Mouse (Mus musculus) intestine, embryonic 16.5 days (tissue): Measurements from ENCODE around the gene Rbp7. TPM values are rescaled to one million over a fixed set of nuclear protein-coding genes. Genes with fewer than 3 reads are reported as not detected.

Experiments
- ATAC-seq: fragments of 200-750 bp; cut with Nextera tagmentation; 2 replicates; pipeline ENCODE4 v1.8.0; 2017; ENCODE audit warnings: moderate TSS enrichment, moderate library complexity
- H3K27ac ChIP-seq: fragments of 300-500 bp; sonication (generic); 2 replicates; pipeline ENCODE4 v1.5.1; 2014; ENCODE audit warnings: mild to moderate bottlenecking, low read length
- H3K27me3 ChIP-seq: fragments of 300-500 bp; sonication (generic); replicated peaks from 2 replicates; pipeline ENCODE4 v1.6.1; 2014; ENCODE audit warnings: low read length, control low read depth, mixed read lengths; ENCODE audit not compliant: control insufficient read depth, insufficient read depth
- H3K36me3 ChIP-seq: fragments of 300-500 bp; sonication (generic); 2 replicates; pipeline ENCODE4 v1.6.1; 2014; ENCODE audit warnings: low read length, control low read depth; ENCODE audit not compliant: control insufficient read depth, insufficient read depth
- H3K4me1 ChIP-seq: fragments of 300-500 bp; sonication (generic); 2 replicates; pipeline ENCODE4 v1.6.1; 2014; ENCODE audit warnings: low read length, control low read depth, mixed read lengths; ENCODE audit not compliant: control insufficient read depth, insufficient read depth
- H3K4me2 ChIP-seq: fragments of 300-500 bp; sonication (generic); 2 replicates; pipeline ENCODE4 v1.6.1; 2014; ENCODE audit warnings: low read depth, low read length, control low read depth
- H3K4me3 ChIP-seq: fragments of 300-500 bp; sonication (generic); 2 replicates; pipeline ENCODE4 v1.5.1; 2014; ENCODE audit warnings: mild to moderate bottlenecking, low read length
- H3K9ac ChIP-seq: fragments of 300-500 bp; sonication (generic); 2 replicates; pipeline ENCODE4 v1.6.1; 2014; ENCODE audit warnings: low read depth, low read length
- H3K9me3 ChIP-seq: fragments of 300-500 bp; sonication (generic); 2 replicates; pipeline ENCODE4 v1.6.1; 2016; ENCODE audit warnings: low read length, control low read depth; ENCODE audit not compliant: control insufficient read depth
- WGBS: fragments of 180-500 bp; shearing (Covaris S2); extraction: QIAGEN DNeasy Blood & Tissue Kit; methylation state at CpG from one replicate; pipeline ENCODE4 v1.1.7; 2014; 5-methylcytosine and 5-hydroxymethylcytosine counted together
- polyA plus RNA-seq: library from polyadenylated mRNA; unstranded; fragments of >200 nt; fragmentation: Nextera tagmentation; extraction: Ambion mirVana; gene quantifications from 2 replicates; pipeline ENCODE4 v1.2.1, GENCODE M21; 2015

Rbp7 gene
- polyA plus RNA-seq, result 1.9 and 2.2 TPM in 2 replicates

GRCm38 (mm10) chr4:149454879-149455278 is at the start of gene Rbp7:
Gene Rbp7 (minus strand): TSS chr4:149454978.
- H3K27ac ChIP-seq, result no peak within 1 kb of the TSS
- no peak within 1 kb of the TSS for H3K4me2 ChIP-seq
- no peaks in the 10 kb centered on the region for H3K36me3 ChIP-seq
- H3K4me1 ChIP-seq, result peaks cover 5% of the 10 kb centered on the region; the same call in 1 of the 2 replicates
- no peak for ATAC-seq
- no peaks in the 10 kb centered on the region for H3K9me3 ChIP-seq
- H3K9ac ChIP-seq, result no peak within 1 kb of the TSS
- no peaks in the 10 kb centered on the region for H3K27me3 ChIP-seq
- H3K4me3 ChIP-seq, result no peak within 1 kb of the TSS
- WGBS, result 51% methylated on average over 8 of the region's 8 CpGs

GRCm38 (mm10) chr4:149504363-149504762 is 49.6 kb upstream of the Rbp7 start:
- ATAC-seq, result no peak
- Histone ChIP-seq H3K36me3 (no peaks in the 10 kb centered on the region), H3K4me2 (no peak overlapping the region), H3K4me1 (no peaks in the 10 kb centered on the region), H3K9me3 (no peaks in the 10 kb centered on the region), H3K27me3 (no peaks in the 10 kb centered on the region), H3K9ac (no peak overlapping the region), H3K4me3 (no peak overlapping the region), H3K27ac (no peak overlapping the region)
- 83% methylated on average over 5 of the region's 5 CpGs for WGBS

GRCm38 (mm10) chr4:149499790-149500189 is 45.0 kb upstream of the Rbp7 start:
- Histone ChIP-seq H3K27me3 (no peaks in the 10 kb centered on the region), H3K9ac (no peak overlapping the region), H3K4me2 (no peak overlapping the region), H3K4me3 (no peak overlapping the region), H3K4me1 (no peaks in the 10 kb centered on the region), H3K36me3 (peaks cover 5% of the 10 kb centered on the region; the same call in 1 of the 2 replicates), H3K27ac (no peak overlapping the region), H3K9me3 (no peaks in the 10 kb centered on the region)
- ATAC-seq, result no peak
- WGBS, result 84% methylated on average over 5 of the region's 5 CpGs

GRCm38 (mm10) chr4:149498901-149499300 is 44.1 kb upstream of the Rbp7 start:
- Histone ChIP-seq H3K9me3 (no peaks in the 10 kb centered on the region), H3K4me1 (no peaks in the 10 kb centered on the region), H3K9ac (no peak overlapping the region), H3K4me2 (no peak overlapping the region), H3K4me3 (no peak overlapping the region), H3K27me3 (no peaks in the 10 kb centered on the region), H3K36me3 (peaks cover 5% of the 10 kb centered on the region; the same call in 1 of the 2 replicates), H3K27ac (no peak overlapping the region)
- ATAC-seq, result no peak
- WGBS, result 74% methylated on average over 8 of the region's 8 CpGs

GRCm38 (mm10) chr4:149496612-149497011 is 41.8 kb upstream of the Rbp7 start:
- H3K4me2 ChIP-seq, result no peak overlapping the region
- H3K36me3 ChIP-seq, result peaks cover 8% of the 10 kb centered on the region; the same call in 1 of the 2 replicates
- H3K9me3 ChIP-seq, result no peaks in the 10 kb centered on the region
- H3K27me3 ChIP-seq, result no peaks in the 10 kb centered on the region
- WGBS, result 84% methylated on average over 2 of the region's 2 CpGs
- no peak overlapping the region for H3K9ac ChIP-seq
- ATAC-seq, result no peak
- H3K4me1 ChIP-seq, result no peaks in the 10 kb centered on the region
- H3K4me3 ChIP-seq, result no peak overlapping the region
- no peak overlapping the region for H3K27ac ChIP-seq

GRCm38 (mm10) chr4:149491151-149491550 is 36.4 kb upstream of the Rbp7 start:
- Histone ChIP-seq H3K4me3 (no peak overlapping the region), H3K9me3 (no peaks in the 10 kb centered on the region), H3K36me3 (peaks cover 8% of the 10 kb centered on the region; the same call in 1 of the 2 replicates), H3K27ac (no peak overlapping the region), H3K4me1 (0 out of 2 replicates have a peak, but pooled peaks cover 4% of the 10 kb centered on the region), H3K9ac (no peak overlapping the region), H3K27me3 (no peaks in the 10 kb centered on the region), H3K4me2 (no peak overlapping the region)
- no peak for ATAC-seq
- 99% methylated on average over 3 of the region's 3 CpGs for WGBS

GRCm38 (mm10) chr4:149489415-149490240 is 34.9 kb upstream of the Rbp7 start:
- Histone ChIP-seq H3K27ac (peak overlapping the region; percentile 81), H3K4me3 (no peak overlapping the region), H3K9me3 (no peaks in the 10 kb centered on the region), H3K27me3 (no peaks in the 10 kb centered on the region), H3K9ac (no peak overlapping the region), H3K4me2 (peak overlapping the region; percentile 12; the same call in 1 of the 2 replicates), H3K36me3 (peaks cover 6% of the 10 kb centered on the region; the same call in 1 of the 2 replicates), H3K4me1 (0 out of 2 replicates have a peak, but pooled peaks cover 4% of the 10 kb centered on the region)
- 76% methylated on average over 14 of the region's 14 CpGs for WGBS
- peak; percentile 86 for ATAC-seq

- Histone ChIP-seq H3K4me3 (no peak overlapping the region), H3K9ac (no peak overlapping the region), H3K4me1 (peaks cover 4% of the 10 kb centered on the region; the same call in 1 of the 2 replicates), H3K36me3 (peaks cover 3% of the 10 kb centered on the region; the same call in 1 of the 2 replicates), H3K9me3 (no peaks in the 10 kb centered on the region), H3K4me2 (no peak overlapping the region), H3K27me3 (no peaks in the 10 kb centered on the region), H3K27ac (no peak overlapping the region)
- 92% methylated on average over 12 of the region's 12 CpGs for WGBS
- ATAC-seq, result no peak
Measured at GRCm38 (mm10) chr4:149487729-149488128, 33.0 kb upstream of the Rbp7 start.

- peak overlapping the region; percentile 86 for H3K27ac ChIP-seq
- WGBS, result 1% methylated on average over 10 of the region's 10 CpGs
- H3K4me2 ChIP-seq, result peak overlapping the region; percentile 78
- H3K4me3 ChIP-seq, result peak overlapping the region; percentile 84
- no peaks in the 10 kb centered on the region for H3K27me3 ChIP-seq
- no peaks in the 10 kb centered on the region for H3K36me3 ChIP-seq
- no peaks in the 10 kb centered on the region for H3K9me3 ChIP-seq
- H3K9ac ChIP-seq, result peak overlapping the region; percentile 71
- no peak for ATAC-seq
- peaks cover 4% of the 10 kb centered on the region; the same call in 1 of the 2 replicates for H3K4me1 ChIP-seq
Measured at GRCm38 (mm10) chr4:149485825-149486206, 31.0 kb upstream of the Rbp7 start.
